Mouse (Mus musculus) right cerebral cortex, postnatal 10 days (tissue): ENCODE measurements at regions not wholly inside any gene's neighbourhood (a gene's known extent, or its start where the extent isn't known, plus 50 kb on each side); places are given as distances from the start of the nearest gene placed in this dataset.
A peak's percentile ranks its signal among the peaks of the same experiment; 100 is the strongest.

Experiments used
- DNase-seq, 2 experiments: peaks; one replicate each; pipeline ENCODE4 v3.0.0; 2021; ENCODE audit warnings: low spot score in 2 of 2

- peak; percentile 46 to 55 for DNase-seq
Measured at GRCm38 (mm10) chr9:22937686-22938391, 285.0 kb upstream of the Bmper start.

- no peak for DNase-seq
Measured at GRCm38 (mm10) chr9:22944992-22945391, 277.9 kb upstream of the Bmper start.

- no peak for DNase-seq
Measured at GRCm38 (mm10) chr9:22945426-22945955, 277.4 kb upstream of the Bmper start.

- DNase-seq: no peak
Measured at GRCm38 (mm10) chr9:22952571-22953442, 270.1 kb upstream of the Bmper start.

- no peak for DNase-seq
Measured at GRCm38 (mm10) chr9:22962269-22962815, 260.5 kb upstream of the Bmper start.

- DNase-seq: no peak
Measured at GRCm38 (mm10) chr9:22971312-22971711, 251.6 kb upstream of the Bmper start.

GRCm38 (mm10) chr9:22976748-22977147, 246.1 kb upstream of the Bmper start:
- DNase-seq: no peak

- no peak for DNase-seq
Measured at GRCm38 (mm10) chr9:22979627-22980026, 243.2 kb upstream of the Bmper start.

- DNase-seq: no peak
Measured at GRCm38 (mm10) chr9:22989508-22989907, 233.4 kb upstream of the Bmper start.

- DNase-seq: no peak
Measured at GRCm38 (mm10) chr9:22993531-22993930, 229.3 kb upstream of the Bmper start.

- no peak for DNase-seq
Measured at GRCm38 (mm10) chr9:22995564-22995963, 227.3 kb upstream of the Bmper start.

- no peak for DNase-seq
Measured at GRCm38 (mm10) chr9:22998306-22998705, 224.6 kb upstream of the Bmper start.

GRCm38 (mm10) chr9:22999181-22999580, 223.7 kb upstream of the Bmper start:
- DNase-seq: no peak

GRCm38 (mm10) chr9:23000200-23000599, 222.7 kb upstream of the Bmper start:
- DNase-seq: peak in 1 of 2 experiments; percentile 34

- DNase-seq: no peak
Measured at GRCm38 (mm10) chr9:23003195-23004061, 219.4 kb upstream of the Bmper start.

GRCm38 (mm10) chr9:23005005-23005404, 217.9 kb upstream of the Bmper start:
- DNase-seq: no peak

GRCm38 (mm10) chr9:23009462-23010183, 213.3 kb upstream of the Bmper start:
- no peak for DNase-seq

- DNase-seq: no peak
Measured at GRCm38 (mm10) chr9:23011316-23011959, 211.4 kb upstream of the Bmper start.

GRCm38 (mm10) chr9:23012130-23012529, 210.7 kb upstream of the Bmper start:
- no peak for DNase-seq

GRCm38 (mm10) chr9:23016733-23017132, 206.1 kb upstream of the Bmper start:
- DNase-seq: no peak
